Mouse (Mus musculus): ENCODE results near the gene Vps51. TPM values are rescaled to one million over a fixed set of nuclear protein-coding genes. Genes with fewer than 3 reads are reported as not detected.

Gene Vps51
- total and polyA plus RNA-seq, 2 experiments from 2014 or later, result 91.2 to 102 TPM

- 60% methylated on average over 4 of the region's 4 CpGs for WGBS
- Histone ChIP-seq H3K27me3 (ENCODE audit: insufficient read depth, low read length) (no peaks in the 10 kb centered on the region), H3K36me3 (ENCODE audit: insufficient read depth, low read length) (peaks cover 41% of the 10 kb centered on the region), H3K27ac (no peak overlapping the region), H3K4me3 (ENCODE audit: low read length) (peak overlapping the region; percentile 88), H3K4me1 (ENCODE audit: insufficient read depth, low read length) (peaks cover 11% of the 10 kb centered on the region), H3K9me3 (ENCODE audit: low read length) (no peaks in the 10 kb centered on the region), H3K4me2 (ENCODE audit: low read depth, low read length) (peak overlapping the region; percentile 86), H3K9ac (replicated peaks; ENCODE audit: low read length) (peak overlapping the region; percentile 86; the same call in 1 of the 2 replicates)
- DNase-seq (ENCODE audit: low spot score) (no peak), ATAC-seq (no peak)
- no peak for TF ChIP-seq CTCF (IDR thresholded peaks at IDR 0.05; ENCODE audit: low read depth)
These were observed 20.3 kb downstream of the Vps51 start for GRCm38 (mm10) chr19:6056696-6057095.

GRCm38 (mm10) chr19:6054296-6054695, 22.7 kb downstream of the Vps51 start:
- H3K36me3 ChIP-seq (ENCODE audit: insufficient read depth, low read length), result peaks cover 61% of the 10 kb centered on the region
- H3K4me3 ChIP-seq (ENCODE audit: low read length), result no peak overlapping the region
- 87% methylated on average over 5 of the region's 5 CpGs for WGBS
- ATAC-seq (no peak), DNase-seq (ENCODE audit: low spot score) (no peak)
- H3K9ac ChIP-seq (replicated peaks; ENCODE audit: low read length), result no peak overlapping the region
- no peak overlapping the region for H3K27ac ChIP-seq
- H3K27me3 ChIP-seq (ENCODE audit: insufficient read depth, low read length), result no peaks in the 10 kb centered on the region
- H3K4me2 ChIP-seq (ENCODE audit: low read depth, low read length), result no peak overlapping the region
- H3K4me1 ChIP-seq (ENCODE audit: insufficient read depth, low read length), result peaks cover 11% of the 10 kb centered on the region
- no peak for TF ChIP-seq CTCF (IDR thresholded peaks at IDR 0.05; ENCODE audit: low read depth)
- no peaks in the 10 kb centered on the region for H3K9me3 ChIP-seq (ENCODE audit: low read length)

GRCm38 (mm10) chr19:6052516-6052915, 24.5 kb downstream of the Vps51 start:
- H3K27me3 ChIP-seq (ENCODE audit: insufficient read depth, low read length), result no peaks in the 10 kb centered on the region
- ATAC-seq, result no peak
- 81% methylated on average over 7 of the region's 7 CpGs for WGBS
- peaks cover 12% of the 10 kb centered on the region for H3K4me1 ChIP-seq (ENCODE audit: insufficient read depth, low read length)
- no peak for TF ChIP-seq CTCF (IDR thresholded peaks at IDR 0.05; ENCODE audit: low read depth)
- no peak for DNase-seq (ENCODE audit: low spot score)
- H3K36me3 ChIP-seq (ENCODE audit: insufficient read depth, low read length), result peaks cover 70% of the 10 kb centered on the region
- no peak overlapping the region for H3K9ac ChIP-seq (replicated peaks; ENCODE audit: low read length)
- H3K4me2 ChIP-seq (ENCODE audit: low read depth, low read length), result no peak overlapping the region
- no peaks in the 10 kb centered on the region for H3K9me3 ChIP-seq (ENCODE audit: low read length)
- no peak overlapping the region for H3K4me3 ChIP-seq (ENCODE audit: low read length)
- H3K27ac ChIP-seq, result no peak overlapping the region

- no peak for DNase-seq (ENCODE audit: low spot score)
- Histone ChIP-seq H3K27me3 (ENCODE audit: insufficient read depth, low read length) (no peaks in the 10 kb centered on the region), H3K36me3 (ENCODE audit: insufficient read depth, low read length) (peaks cover 53% of the 10 kb centered on the region), H3K4me3 (ENCODE audit: low read length) (no peak overlapping the region), H3K9me3 (ENCODE audit: low read length) (no peaks in the 10 kb centered on the region), H3K4me2 (ENCODE audit: low read depth, low read length) (no peak overlapping the region), H3K4me1 (ENCODE audit: insufficient read depth, low read length) (peaks cover 13% of the 10 kb centered on the region), H3K27ac (no peak overlapping the region), H3K9ac (replicated peaks; ENCODE audit: low read length) (no peak overlapping the region)
- no peak for TF ChIP-seq CTCF (IDR thresholded peaks at IDR 0.05; ENCODE audit: low read depth)
- 89% methylated on average over 11 of the region's 11 CpGs for WGBS
- ATAC-seq, result no peak
These were observed 28.2 kb downstream of the Vps51 start for GRCm38 (mm10) chr19:6048681-6049410.

GRCm38 (mm10) chr19:6047899-6048166, 29.2 kb downstream of the Vps51 start:
- Histone ChIP-seq H3K36me3 (ENCODE audit: insufficient read depth, low read length) (peaks cover 43% of the 10 kb centered on the region), H3K9ac (replicated peaks; ENCODE audit: low read length) (peak overlapping the region; percentile 74), H3K4me1 (ENCODE audit: insufficient read depth, low read length) (peaks cover 13% of the 10 kb centered on the region), H3K4me3 (ENCODE audit: low read length) (peak overlapping the region; percentile 87), H3K9me3 (ENCODE audit: low read length) (no peaks in the 10 kb centered on the region), H3K27ac (peak overlapping the region; percentile 99), H3K27me3 (ENCODE audit: insufficient read depth, low read length) (no peaks in the 10 kb centered on the region), H3K4me2 (ENCODE audit: low read depth, low read length) (peak overlapping the region; percentile 97)
- 91% methylated on average over 8 of the region's 8 CpGs for WGBS
- DNase-seq (ENCODE audit: low spot score) (no peak), ATAC-seq (no peak)
- no peak for TF ChIP-seq CTCF (IDR thresholded peaks at IDR 0.05; ENCODE audit: low read depth)

GRCm38 (mm10) chr19:6047154-6047898, 29.7 kb downstream of the Vps51 start:
- H3K9ac ChIP-seq (replicated peaks; ENCODE audit: low read length), result peak overlapping the region; percentile 74
- H3K36me3 ChIP-seq (ENCODE audit: insufficient read depth, low read length), result peaks cover 39% of the 10 kb centered on the region
- peak overlapping the region; percentile 97 for H3K4me2 ChIP-seq (ENCODE audit: low read depth, low read length)
- H3K27me3 ChIP-seq (ENCODE audit: insufficient read depth, low read length), result no peaks in the 10 kb centered on the region
- peak overlapping the region; percentile 87 for H3K4me3 ChIP-seq (ENCODE audit: low read length)
- peak; percentile 26; the same call in 1 of the 2 replicates for TF ChIP-seq CTCF (IDR thresholded peaks at IDR 0.05; ENCODE audit: low read depth)
- H3K9me3 ChIP-seq (ENCODE audit: low read length), result no peaks in the 10 kb centered on the region
- peaks cover 13% of the 10 kb centered on the region for H3K4me1 ChIP-seq (ENCODE audit: insufficient read depth, low read length)
- DNase-seq (ENCODE audit: low spot score), result no peak
- peak overlapping the region; percentile 99 for H3K27ac ChIP-seq
- peak; percentile 15; the same call in 1 of the 2 replicates for ATAC-seq
- WGBS, result 2% methylated on average over 43 of the region's 44 CpGs

Data from hindbrain, postnatal 0 days (tissue).